Mouse (Mus musculus) hindbrain, embryonic 12.5 days (tissue): Measurements from ENCODE around the gene 2310033P09Rik. TPM values are rescaled to one million over a fixed set of nuclear protein-coding genes. Genes with fewer than 3 reads are reported as not detected.

Source experiments
- ATAC-seq: fragments of 200-750 bp; cut with Nextera tagmentation; 2 replicates; pipeline ENCODE4 v1.8.0; 2017; ENCODE audit warnings: moderate TSS enrichment; ENCODE audit not compliant: low FRiP score
- H3K27ac ChIP-seq: fragments of 300-500 bp; sonication (generic); 2 replicates; pipeline ENCODE4 v1.5.1; 2016; ENCODE audit warnings: mild to moderate bottlenecking
- H3K27me3 ChIP-seq: fragments of 300-500 bp; sonication (generic); 2 replicates; pipeline ENCODE4 v1.6.1; 2016; ENCODE audit warnings: mild to moderate bottlenecking
- H3K36me3 ChIP-seq: fragments of 300-500 bp; sonication (generic); 2 replicates; pipeline ENCODE4 v1.6.1; 2016; ENCODE audit warnings: mild to moderate bottlenecking
- H3K4me1 ChIP-seq: fragments of 300-500 bp; sonication (generic); 2 replicates; pipeline ENCODE4 v1.6.1; 2016
- H3K4me2 ChIP-seq: fragments of 300-500 bp; sonication (generic); replicated peaks from 2 replicates; pipeline ENCODE4 v1.6.1; 2016; ENCODE audit warnings: mild to moderate bottlenecking
- H3K4me3 ChIP-seq: fragments of 300-500 bp; sonication (generic); 2 replicates; pipeline ENCODE4 v1.5.1; 2016; ENCODE audit warnings: mild to moderate bottlenecking
- H3K9ac ChIP-seq: fragments of 300-500 bp; sonication (generic); 2 replicates; pipeline ENCODE4 v1.6.1; 2016; ENCODE audit warnings: mild to moderate bottlenecking, moderate library complexity
- H3K9me3 ChIP-seq: fragments of 300-500 bp; sonication (generic); replicated peaks from 2 replicates; pipeline ENCODE4 v1.6.1; 2016; ENCODE audit warnings: mild to moderate bottlenecking
- WGBS: fragments of 180-500 bp; shearing (Covaris S2); methylation state at CpG from one replicate; pipeline ENCODE4 v1.1.7; 2016; 5-methylcytosine and 5-hydroxymethylcytosine counted together
- polyA plus RNA-seq: library from polyadenylated mRNA; unstranded; fragments of >200 nt; fragmentation: Nextera tagmentation; extraction: Ambion mirVana; gene quantifications from 2 replicates; pipeline ENCODE4 v1.2.1, GENCODE M21; 2016

The 2310033P09Rik gene
- polyA plus RNA-seq, 1 experiment from 2014 or later: 31.9 TPM

GRCm38 (mm10) chr11:59225167-59225566, 17.0 kb downstream of the 2310033P09Rik start:
- Histone ChIP-seq H3K27ac (no peak overlapping the region), H3K9me3 (no peaks in the 10 kb centered on the region), H3K36me3 (peaks cover 8% of the 10 kb centered on the region), H3K27me3 (no peaks in the 10 kb centered on the region), H3K4me3 (no peak overlapping the region), H3K9ac (no peak overlapping the region; the same call in 1 of the 2 replicates), H3K4me2 (0 out of 2 replicates have a peak overlapping the region, but pooled peaks have one; percentile 15), H3K4me1 (peaks cover 39% of the 10 kb centered on the region)
- 91% methylated on average over 2 of the region's 2 CpGs for WGBS
- no peak for ATAC-seq

DNA sequence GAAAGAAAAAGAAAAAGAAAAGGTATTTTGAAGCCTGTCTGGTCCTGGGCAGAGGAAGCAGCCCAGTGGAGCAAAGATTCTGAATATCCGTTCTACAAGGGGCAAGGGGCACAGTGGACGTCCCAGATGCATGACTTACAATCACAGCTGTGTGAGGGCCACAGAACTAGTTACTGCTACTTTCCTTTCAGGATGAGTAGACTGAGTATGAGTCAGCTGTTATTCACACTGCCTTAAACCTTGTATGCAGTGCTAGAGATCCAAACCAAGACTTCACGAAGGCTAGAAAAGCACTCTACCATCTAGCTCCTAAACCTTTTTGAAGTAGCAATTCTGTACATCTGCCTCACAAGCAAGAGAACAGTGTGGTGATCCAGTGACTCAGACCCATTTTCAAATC, 18.1 kb downstream of the 2310033P09Rik start:
- peak overlapping the region; percentile 8; the same call in 1 of the 2 replicates for H3K27ac ChIP-seq
- WGBS: 69% methylated on average over 3 of the region's 3 CpGs
- H3K4me2 ChIP-seq: peak overlapping the region; percentile 96
- peak overlapping the region; percentile 98 for H3K4me3 ChIP-seq
- no peaks in the 10 kb centered on the region for H3K27me3 ChIP-seq
- peaks cover 38% of the 10 kb centered on the region for H3K4me1 ChIP-seq
- peaks cover 5% of the 10 kb centered on the region; the same call in 1 of the 2 replicates for H3K36me3 ChIP-seq
- no peaks in the 10 kb centered on the region for H3K9me3 ChIP-seq
- H3K9ac ChIP-seq: peak overlapping the region; percentile 99
- ATAC-seq: no peak

- H3K4me3 ChIP-seq: peak overlapping the region; percentile 98
- ATAC-seq: no peak
Measured at GRCm38 (mm10) chr11:59226787-59227603, 18.9 kb downstream of the 2310033P09Rik start.

DNA sequence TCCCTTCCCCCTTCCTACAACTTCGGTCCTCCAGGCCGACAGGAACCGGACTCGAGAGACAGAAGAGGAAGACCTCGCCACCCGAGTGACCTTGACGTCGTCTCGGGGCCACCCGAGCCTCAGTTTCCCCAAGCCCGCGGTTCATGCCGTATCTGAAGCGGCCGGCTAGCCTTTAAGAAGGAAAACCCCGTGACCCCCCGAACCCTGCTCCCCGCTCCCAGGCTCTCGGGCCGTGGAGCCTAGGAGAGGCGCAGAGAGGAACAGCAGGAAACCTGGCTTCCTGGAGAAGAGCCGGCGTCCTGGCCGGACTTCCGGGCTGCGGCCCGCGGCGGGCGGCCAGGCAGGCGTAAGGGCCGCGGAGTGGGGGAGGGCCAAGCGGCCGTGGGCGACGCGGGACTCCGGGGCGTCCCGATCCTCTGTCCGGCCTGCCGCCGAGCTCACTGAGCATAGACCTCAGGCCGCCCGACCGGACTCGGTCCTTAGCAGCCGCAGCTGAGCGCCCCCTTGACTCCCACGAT, 19.5 kb downstream of the 2310033P09Rik start:
- Histone ChIP-seq H3K4me3 (peak overlapping the region; percentile 98), H3K27ac (peak overlapping the region; percentile 96), H3K27me3 (no peaks in the 10 kb centered on the region), H3K4me2 (peak overlapping the region; percentile 96), H3K9ac (peak overlapping the region; percentile 99), H3K36me3 (peaks cover 5% of the 10 kb centered on the region; the same call in 1 of the 2 replicates), H3K9me3 (no peaks in the 10 kb centered on the region), H3K4me1 (peaks cover 33% of the 10 kb centered on the region)
- peak; percentile 80 for ATAC-seq
- WGBS: under 1% methylated on average over 50 of the region's 51 CpGs

More at GRCm38 (mm10) chr11:59226787-59227603, 18.9 kb downstream of the 2310033P09Rik start:
- Histone ChIP-seq H3K9me3 (no peaks in the 10 kb centered on the region), H3K27ac (peak overlapping the region; percentile 96), H3K27me3 (no peaks in the 10 kb centered on the region), H3K36me3 (peaks cover 5% of the 10 kb centered on the region; the same call in 1 of the 2 replicates), H3K9ac (peak overlapping the region; percentile 99), H3K4me1 (peaks cover 33% of the 10 kb centered on the region), H3K4me2 (peak overlapping the region; percentile 96)
- 5% methylated on average over 21 of the region's 21 CpGs for WGBS

DNA sequence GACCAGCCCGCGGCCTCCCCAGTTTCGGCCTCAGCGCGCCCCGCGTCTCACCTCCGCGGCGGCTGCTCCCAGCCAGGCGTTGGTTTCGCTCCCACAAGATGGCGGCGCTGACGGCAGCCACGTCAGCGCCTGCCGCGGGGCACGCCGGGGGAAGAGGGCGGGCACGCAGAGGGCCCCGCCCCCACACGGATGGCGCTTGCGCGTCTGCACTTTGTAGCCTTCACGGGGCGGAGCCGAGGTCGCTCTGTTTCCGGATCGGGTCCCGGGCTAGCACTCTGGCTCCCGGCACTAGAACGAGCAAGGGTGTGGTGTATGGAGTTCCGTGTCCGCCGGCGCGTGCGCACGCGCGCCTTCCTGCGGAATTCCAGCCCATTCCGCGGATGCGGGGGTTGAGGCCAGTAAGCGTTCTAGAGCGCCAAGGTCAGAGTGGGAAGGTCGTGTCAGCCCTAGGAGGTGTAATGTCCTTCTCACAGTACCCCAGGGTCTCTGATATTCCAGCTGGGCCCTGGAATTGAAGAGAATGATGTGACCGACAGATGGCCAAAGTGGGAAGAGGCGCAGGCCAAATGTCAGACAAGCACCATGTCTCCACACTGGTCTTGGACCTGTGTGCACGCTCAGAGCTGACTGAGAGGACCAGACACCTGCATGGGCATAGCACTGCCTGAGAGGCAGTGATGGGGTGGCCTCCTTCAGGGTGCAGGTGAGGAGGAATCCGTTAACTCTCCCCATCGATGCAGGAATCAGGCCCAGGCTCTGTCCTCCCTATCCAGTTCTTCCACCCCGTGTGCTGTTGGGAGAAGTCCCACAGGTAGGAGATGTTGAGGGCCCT, 20.2 kb downstream of the 2310033P09Rik start, which contains the start of gene Arf1:
Gene Arf1, minus strand, starts transcription at position 149 of the 832 bp plus-strand sequence.
- ATAC-seq: peak; percentile 94
- Histone ChIP-seq H3K4me2 (peak within 1 kb of the TSS; percentile 96), H3K27ac (peak within 1 kb of the TSS; percentile 96), H3K36me3 (peaks cover 4% of the 10 kb centered on the region; the same call in 1 of the 2 replicates), H3K9me3 (no peaks in the 10 kb centered on the region), H3K4me3 (peak within 1 kb of the TSS; percentile 98), H3K27me3 (no peaks in the 10 kb centered on the region), H3K9ac (peak within 1 kb of the TSS; percentile 99), H3K4me1 (peaks cover 33% of the 10 kb centered on the region)
- WGBS: 4% methylated on average over 59 of the region's 59 CpGs

GRCm38 (mm10) chr11:59230144-59230760, 22.1 kb downstream of the 2310033P09Rik start:
- Histone ChIP-seq H3K4me2 (no peak overlapping the region), H3K4me3 (no peak overlapping the region), H3K9ac (no peak overlapping the region), H3K27me3 (no peaks in the 10 kb centered on the region), H3K36me3 (no peaks in the 10 kb centered on the region), H3K9me3 (no peaks in the 10 kb centered on the region), H3K27ac (no peak overlapping the region), H3K4me1 (peaks cover 25% of the 10 kb centered on the region)
- 17% methylated on average over 7 of the region's 7 CpGs for WGBS
- ATAC-seq: no peak

DNA sequence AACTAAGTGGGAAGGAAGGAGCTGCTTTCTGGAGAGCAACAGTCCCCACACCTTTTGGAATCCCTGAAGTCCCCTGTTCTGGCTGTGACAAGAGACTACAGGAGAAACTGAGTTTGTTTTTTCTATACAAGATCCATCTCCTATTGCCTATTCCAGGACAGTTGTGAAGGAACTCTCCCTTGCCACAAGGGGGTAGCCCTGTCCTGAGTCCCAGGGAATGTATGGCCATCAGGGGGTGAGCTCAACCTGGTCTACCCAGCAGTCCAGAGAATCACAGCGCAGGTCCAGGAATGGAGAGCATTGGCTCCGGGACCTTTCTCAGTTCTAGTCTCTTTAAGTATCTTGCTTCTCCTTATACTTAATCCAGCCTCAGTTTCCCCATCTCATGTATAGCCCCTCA, 24.7 kb downstream of the 2310033P09Rik start:
- H3K4me2 ChIP-seq: no peak overlapping the region
- no peaks in the 10 kb centered on the region for H3K36me3 ChIP-seq
- 56% methylated on average over 2 of the region's 2 CpGs for WGBS
- peaks cover 5% of the 10 kb centered on the region for H3K4me1 ChIP-seq
- no peak overlapping the region for H3K27ac ChIP-seq
- no peak overlapping the region for H3K9ac ChIP-seq
- ATAC-seq: no peak
- H3K27me3 ChIP-seq: peaks cover 3% of the 10 kb centered on the region; the same call in 1 of the 2 replicates
- H3K4me3 ChIP-seq: no peak overlapping the region
- H3K9me3 ChIP-seq: no peaks in the 10 kb centered on the region

GRCm38 (mm10) chr11:59238525-59239427, 30.7 kb downstream of the 2310033P09Rik start:
- Histone ChIP-seq H3K4me2 (no peak overlapping the region), H3K36me3 (no peaks in the 10 kb centered on the region), H3K9me3 (no peaks in the 10 kb centered on the region), H3K4me3 (no peak overlapping the region), H3K4me1 (peaks cover 16% of the 10 kb centered on the region), H3K9ac (no peak overlapping the region), H3K27me3 (peaks cover 32% of the 10 kb centered on the region), H3K27ac (no peak overlapping the region)
- ATAC-seq: peak; percentile 84
- WGBS: 5% methylated on average over 13 of the region's 15 CpGs

GRCm38 (mm10) chr11:59239428-59239785, 31.3 kb downstream of the 2310033P09Rik start:
- Histone ChIP-seq H3K4me1 (peaks cover 16% of the 10 kb centered on the region), H3K4me3 (no peak overlapping the region), H3K4me2 (no peak overlapping the region), H3K27me3 (peaks cover 37% of the 10 kb centered on the region), H3K9me3 (no peaks in the 10 kb centered on the region), H3K36me3 (no peaks in the 10 kb centered on the region), H3K27ac (no peak overlapping the region), H3K9ac (no peak overlapping the region)
- WGBS: 50% methylated on average over 4 of the region's 4 CpGs
- ATAC-seq: peak; percentile 22; the same call in 1 of the 2 replicates

DNA sequence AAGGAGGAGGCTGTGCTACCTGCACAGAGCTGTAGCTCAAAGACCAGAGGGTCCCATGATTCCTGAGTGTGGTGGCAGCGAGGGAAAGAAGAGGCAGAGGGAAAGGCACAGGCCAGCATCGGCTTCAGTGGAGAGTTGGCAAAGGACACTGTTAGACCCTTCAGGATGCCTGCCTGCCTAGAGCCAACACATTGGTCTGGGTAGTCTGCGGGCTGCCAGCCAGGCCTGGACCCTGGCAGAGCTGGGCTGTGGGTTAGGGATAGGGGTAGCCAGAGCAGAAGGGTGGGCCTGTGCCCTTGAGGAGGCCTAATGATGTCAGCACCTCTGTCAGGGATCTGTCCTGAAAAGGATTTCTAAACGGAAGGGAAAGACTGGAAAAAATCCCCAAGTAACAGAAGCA, 31.7 kb downstream of the 2310033P09Rik start:
- peaks cover 37% of the 10 kb centered on the region for H3K27me3 ChIP-seq

GRCm38 (mm10) chr11:59241841-59242240, 33.7 kb downstream of the 2310033P09Rik start:
- Histone ChIP-seq H3K27me3 (peaks cover 39% of the 10 kb centered on the region), H3K4me1 (peaks cover 16% of the 10 kb centered on the region), H3K9ac (no peak overlapping the region), H3K4me2 (no peak overlapping the region), H3K36me3 (no peaks in the 10 kb centered on the region), H3K27ac (no peak overlapping the region), H3K9me3 (no peaks in the 10 kb centered on the region), H3K4me3 (no peak overlapping the region)
- WGBS: 52% methylated on average over 3 of the region's 3 CpGs
- no peak for ATAC-seq

More for the DNA sequence above, 31.7 kb downstream of the 2310033P09Rik start:
- H3K9ac ChIP-seq: no peak overlapping the region
- 78% methylated on average over 4 of the region's 4 CpGs for WGBS
- H3K4me2 ChIP-seq: no peak overlapping the region
- no peaks in the 10 kb centered on the region for H3K36me3 ChIP-seq
- H3K4me3 ChIP-seq: no peak overlapping the region
- ATAC-seq: no peak
- no peaks in the 10 kb centered on the region for H3K9me3 ChIP-seq
- no peak overlapping the region for H3K27ac ChIP-seq
- peaks cover 16% of the 10 kb centered on the region for H3K4me1 ChIP-seq
